Mouse (Mus musculus) hindbrain, embryonic 15.5 days (tissue): Measurements from ENCODE around the gene Gm13272. TPM values are rescaled to one million over a fixed set of nuclear protein-coding genes. Genes with fewer than 3 reads are reported as not detected.
"Not testable (repeated sequence)": the region's sequence is repeated elsewhere in the genome, so short reads cannot be mapped to it uniquely, and the experiment has no call there.

ENCODE experiments used
- ATAC-seq: fragments of 200-750 bp; cut with Nextera tagmentation; 2 replicates; pipeline ENCODE4 v1.8.0; 2017; ENCODE audit warnings: low read depth, moderate number of reproducible peaks, moderate TSS enrichment; ENCODE audit not compliant: low FRiP score
- H3K27ac ChIP-seq: fragments of 300-500 bp; sonication (generic); replicated peaks from 2 replicates; pipeline ENCODE4 v1.5.1; 2015; ENCODE audit warnings: mild to moderate bottlenecking, inconsistent platforms
- H3K27me3 ChIP-seq: fragments of 300-500 bp; sonication (generic); 2 replicates; pipeline ENCODE4 v1.6.1; 2015; ENCODE audit warnings: control low read depth, inconsistent platforms
- H3K36me3 ChIP-seq: fragments of 300-500 bp; sonication (generic); 2 replicates; pipeline ENCODE4 v1.6.1; 2015; ENCODE audit warnings: control low read depth, inconsistent platforms
- H3K4me1 ChIP-seq: fragments of 300-500 bp; sonication (generic); replicated peaks from 2 replicates; pipeline ENCODE4 v1.6.1; 2015; ENCODE audit warnings: control low read depth, inconsistent platforms
- H3K4me2 ChIP-seq: fragments of 300-500 bp; sonication (generic); 2 replicates; pipeline ENCODE4 v1.6.1; 2015; ENCODE audit warnings: moderate library complexity, mild to moderate bottlenecking, inconsistent platforms
- H3K4me3 ChIP-seq: fragments of 300-500 bp; sonication (generic); 2 replicates; pipeline ENCODE4 v1.5.1; 2015; ENCODE audit warnings: mild to moderate bottlenecking, inconsistent platforms
- H3K9ac ChIP-seq: fragments of 300-500 bp; sonication (generic); 2 replicates; pipeline ENCODE4 v1.6.1; 2015; ENCODE audit warnings: inconsistent platforms
- H3K9me3 ChIP-seq: fragments of 300-500 bp; sonication (generic); 2 replicates; pipeline ENCODE4 v1.6.1; 2016; ENCODE audit warnings: control low read depth, inconsistent platforms
- WGBS: fragments of 180-500 bp; shearing (Covaris S2); methylation state at CpG from one replicate; pipeline ENCODE4 v1.1.7; 2015; 5-methylcytosine and 5-hydroxymethylcytosine counted together
- polyA plus RNA-seq: library from polyadenylated mRNA; unstranded; fragments of >200 nt; fragmentation: Nextera tagmentation; extraction: Ambion mirVana; gene quantifications from 2 replicates; pipeline ENCODE4 v1.2.1, GENCODE M21; 2015

Gm13272 gene
- polyA plus RNA-seq, 1 experiment from 2014 or later, result not detected

DNA sequence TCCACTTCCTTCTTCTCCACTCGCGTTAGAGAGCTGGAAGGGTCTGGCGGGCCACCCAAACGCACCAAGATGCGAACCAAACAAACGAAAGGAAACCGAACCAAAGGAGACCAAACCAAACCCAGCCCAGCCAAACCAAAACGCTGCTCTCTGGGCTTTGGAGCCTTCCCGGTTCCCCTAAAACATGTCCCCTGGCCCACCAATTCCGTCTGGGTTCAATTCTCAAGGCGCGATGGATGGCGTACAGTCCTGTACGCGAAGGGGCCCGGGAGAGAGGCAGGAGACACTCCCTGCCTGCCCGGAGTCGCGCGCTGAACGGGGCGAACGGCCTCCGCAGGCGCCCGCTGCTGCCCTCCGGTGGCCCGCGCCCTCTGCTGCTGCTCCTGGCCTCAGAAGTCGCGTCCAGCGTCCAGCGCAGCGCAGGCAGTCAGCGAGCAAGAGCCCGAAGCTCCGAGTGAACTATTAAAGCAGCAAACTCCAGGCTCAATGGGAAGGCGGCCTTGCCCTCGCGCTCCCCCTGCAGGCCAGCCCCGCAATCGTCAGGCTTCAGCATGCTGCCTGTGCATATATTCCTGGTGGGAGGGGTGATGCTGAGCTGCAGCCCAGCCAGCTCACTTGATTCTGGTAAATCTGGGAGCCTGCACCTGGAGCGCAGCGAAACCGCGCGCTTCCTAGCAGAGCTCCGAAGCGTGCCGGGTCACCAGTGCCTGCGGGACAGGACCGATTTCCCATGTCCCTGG is 14.5 kb downstream of the Gm13272 start, which contains the start of gene Gm13275:
Gene Gm13275, plus strand, starts transcription at position 552 of the 740 bp plus-strand sequence.
- H3K4me2 ChIP-seq, result not testable (repeated sequence)

DNA sequence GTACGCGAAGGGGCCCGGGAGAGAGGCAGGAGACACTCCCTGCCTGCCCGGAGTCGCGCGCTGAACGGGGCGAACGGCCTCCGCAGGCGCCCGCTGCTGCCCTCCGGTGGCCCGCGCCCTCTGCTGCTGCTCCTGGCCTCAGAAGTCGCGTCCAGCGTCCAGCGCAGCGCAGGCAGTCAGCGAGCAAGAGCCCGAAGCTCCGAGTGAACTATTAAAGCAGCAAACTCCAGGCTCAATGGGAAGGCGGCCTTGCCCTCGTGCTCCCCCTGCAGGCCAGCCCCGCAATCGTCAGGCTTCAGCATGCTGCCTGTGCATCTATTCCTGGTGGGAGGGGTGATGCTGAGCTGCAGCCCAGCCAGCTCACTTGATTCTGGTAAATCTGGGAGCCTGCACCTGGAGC is 17.4 kb downstream of the Gm13272 start, which contains the start of gene Gm13279:
Gene Gm13279, plus strand, starts transcription at position 301 of the 400 bp plus-strand sequence.
- not testable (repeated sequence) for H3K4me3 ChIP-seq, H3K4me2 ChIP-seq, H3K36me3 ChIP-seq, H3K4me1 ChIP-seq, H3K9ac ChIP-seq, ATAC-seq, H3K27me3 ChIP-seq, H3K27ac ChIP-seq, H3K9me3 ChIP-seq
- no CpG with 5 or more reads among the region's 28 CpGs for WGBS

More for the DNA sequence above, 14.5 kb downstream of the Gm13272 start, which contains the start of gene Gm13275:
- H3K27ac ChIP-seq, H3K9ac ChIP-seq, H3K27me3 ChIP-seq, H3K36me3 ChIP-seq, H3K4me1 ChIP-seq, H3K9me3 ChIP-seq, ATAC-seq, H3K4me3 ChIP-seq: not testable (repeated sequence)
- WGBS, result 0% methylated on average over 13 of the region's 52 CpGs

GRCm38 (mm10) chr4:88799365-88799764 is 19.7 kb downstream of the Gm13272 start, which contains the start of gene Gm13285:
TSS of gene Gm13285 (plus strand) at chr4:88799665.
- H3K9me3 ChIP-seq, ATAC-seq, H3K4me3 ChIP-seq, H3K36me3 ChIP-seq, H3K4me1 ChIP-seq, H3K27me3 ChIP-seq, H3K9ac ChIP-seq, H3K4me2 ChIP-seq, H3K27ac ChIP-seq: not testable (repeated sequence)
- WGBS, result 14% methylated on average over 6 of the region's 7 CpGs

- H3K27me3 ChIP-seq, H3K27ac ChIP-seq, H3K4me3 ChIP-seq, ATAC-seq, H3K9ac ChIP-seq, H3K4me1 ChIP-seq, H3K9me3 ChIP-seq, H3K4me2 ChIP-seq, H3K36me3 ChIP-seq: not testable (repeated sequence)
- WGBS, result no CpG with 5 or more reads among the region's 29 CpGs
These were observed 23.3 kb downstream of the Gm13272 start, which contains the start of gene Gm13287 for GRCm38 (mm10) chr4:88802954-88803353. TSS of gene Gm13287 (plus strand) at chr4:88803254.

DNA sequence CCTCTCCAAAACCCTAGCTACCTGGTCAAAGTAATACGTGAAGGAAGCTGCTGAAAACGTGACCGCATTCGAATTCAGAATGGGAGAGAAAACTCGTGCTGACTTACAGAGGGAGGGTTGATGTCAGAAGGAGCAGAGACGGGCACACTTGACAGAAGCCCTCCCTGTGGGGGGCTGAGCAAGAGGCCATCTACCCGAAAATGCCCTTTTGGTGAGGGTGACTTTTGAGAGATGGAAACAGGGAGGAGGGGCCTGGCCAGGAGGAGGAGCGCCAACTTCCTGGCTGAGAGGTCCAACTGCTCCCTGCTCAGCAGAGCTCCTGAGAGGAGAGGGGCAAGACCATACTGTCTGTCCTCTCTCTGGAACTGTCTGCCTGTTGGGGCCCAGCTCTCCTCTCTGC is 25.6 kb downstream of the Gm13272 start, which contains the start of gene Gm13288:
Gene Gm13288, plus strand, starts transcription at position 301 of the 400 bp plus-strand sequence.
- Histone ChIP-seq H3K4me2 (peak within 1 kb of the TSS; percentile 49), H3K4me3 (0 out of 2 replicates have a peak within 1 kb of the TSS, but pooled peaks have one; percentile 24)
- not testable (repeated sequence) for H3K4me1 ChIP-seq, H3K9me3 ChIP-seq, H3K27ac ChIP-seq, H3K36me3 ChIP-seq, H3K27me3 ChIP-seq, ATAC-seq, H3K9ac ChIP-seq
- no CpG with 5 or more reads among the region's 8 CpGs for WGBS

DNA sequence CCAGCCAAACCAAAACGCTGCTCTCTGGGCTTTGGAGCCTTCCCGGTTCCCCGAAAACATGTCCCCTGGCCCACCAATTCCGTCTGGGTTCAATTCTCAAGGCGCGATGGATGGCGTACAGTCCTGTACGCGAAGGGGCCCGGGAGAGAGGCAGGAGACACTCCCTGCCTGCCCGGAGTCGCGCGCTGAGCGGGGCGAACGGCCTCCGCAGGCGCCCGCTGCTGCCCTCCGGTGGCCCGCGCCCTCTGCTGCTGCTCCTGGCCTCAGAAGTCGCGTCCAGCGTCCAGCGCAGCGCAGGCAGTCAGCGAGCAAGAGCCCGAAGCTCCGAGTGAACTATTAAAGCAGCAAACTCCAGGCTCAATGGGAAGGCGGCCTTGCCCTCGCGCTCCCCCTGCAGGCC is 26.1 kb downstream of the Gm13272 start:
- WGBS, result 0% methylated on average over 18 of the region's 34 CpGs
- not testable (repeated sequence) for H3K9me3 ChIP-seq, H3K9ac ChIP-seq, ATAC-seq, H3K27ac ChIP-seq, H3K27me3 ChIP-seq, H3K4me1 ChIP-seq, H3K36me3 ChIP-seq
- Histone ChIP-seq H3K4me3 (0 out of 2 replicates have a peak overlapping the region, but pooled peaks have one; percentile 24), H3K4me2 (peak overlapping the region; percentile 49)

DNA sequence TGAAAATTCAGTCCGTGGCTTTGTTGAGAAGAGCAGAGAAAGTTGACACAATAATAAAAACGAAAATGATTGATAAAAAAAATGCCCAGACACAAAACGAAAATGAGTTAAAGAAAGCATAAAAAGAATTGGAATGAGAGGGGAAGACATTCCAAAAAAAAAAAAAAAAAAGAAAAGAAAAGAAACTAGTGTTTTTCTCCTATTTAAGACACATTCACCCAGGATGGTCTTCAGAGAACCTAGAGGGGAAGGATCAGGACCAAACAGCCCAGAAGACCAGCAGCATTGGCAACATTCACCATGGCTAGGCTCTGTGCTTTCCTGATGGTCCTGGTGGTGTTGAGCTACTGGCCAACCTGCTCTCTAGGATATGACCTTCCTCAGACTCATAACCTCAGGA is 36.3 kb downstream of the Gm13272 start, which contains the start of gene Ifna7:
Gene Ifna7, plus strand, starts transcription at position 301 of the 400 bp plus-strand sequence.
- H3K9me3 ChIP-seq, result no peaks in the 10 kb centered on the region
- H3K4me3 ChIP-seq, result no peak within 1 kb of the TSS
- H3K27ac ChIP-seq, result no peak within 1 kb of the TSS
- no peak within 1 kb of the TSS for H3K9ac ChIP-seq
- H3K4me2 ChIP-seq, result no peak within 1 kb of the TSS
- no peaks in the 10 kb centered on the region for H3K27me3 ChIP-seq
- WGBS, result 76% methylated on average over 3 of the region's 3 CpGs
- H3K4me1 ChIP-seq, result no peaks in the 10 kb centered on the region
- H3K36me3 ChIP-seq, result no peaks in the 10 kb centered on the region
- ATAC-seq, result no peak

GRCm38 (mm10) chr4:88819659-88820058 is 40.0 kb downstream of the Gm13272 start, which contains the start of gene Ifna11:
TSS of gene Ifna11 (plus strand) at chr4:88819959.
- 81% methylated on average over 1 of the region's 1 CpGs for WGBS
- H3K36me3 ChIP-seq, result no peaks in the 10 kb centered on the region
- no peak within 1 kb of the TSS for H3K4me3 ChIP-seq
- H3K9me3 ChIP-seq, result no peaks in the 10 kb centered on the region
- H3K27ac ChIP-seq, result no peak within 1 kb of the TSS
- H3K9ac ChIP-seq, result no peak within 1 kb of the TSS
- no peaks in the 10 kb centered on the region for H3K4me1 ChIP-seq
- no peak for ATAC-seq
- H3K27me3 ChIP-seq, result no peaks in the 10 kb centered on the region
- no peak within 1 kb of the TSS for H3K4me2 ChIP-seq

DNA sequence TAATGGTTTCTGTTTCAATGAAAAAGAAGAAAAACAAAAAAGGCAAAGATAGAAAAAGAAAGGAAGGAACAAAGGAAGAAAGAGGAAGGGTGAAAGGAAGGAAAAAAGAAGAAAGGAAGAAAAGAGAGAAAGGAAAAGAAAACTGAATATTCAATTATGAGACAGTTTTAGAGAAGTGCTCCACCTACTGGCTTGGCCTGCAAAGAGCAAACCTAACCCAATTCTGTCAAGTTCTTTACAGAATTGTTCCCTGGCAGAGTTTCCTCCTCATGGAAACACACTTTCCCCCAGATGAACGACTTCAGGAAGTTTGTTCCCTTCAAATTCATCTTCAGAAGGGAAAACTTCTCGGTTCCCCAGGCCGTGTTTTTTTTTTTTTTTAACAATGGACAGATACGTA is 43.3 kb downstream of the Gm13272 start:
- Histone ChIP-seq H3K4me1 (no peaks in the 10 kb centered on the region), H3K9ac (no peak overlapping the region), H3K27me3 (no peaks in the 10 kb centered on the region), H3K27ac (no peak overlapping the region), H3K9me3 (no peaks in the 10 kb centered on the region), H3K4me3 (no peak overlapping the region), H3K4me2 (no peak overlapping the region), H3K36me3 (no peaks in the 10 kb centered on the region)
- no peak for ATAC-seq
- 25% methylated on average over 4 of the region's 4 CpGs for WGBS

DNA sequence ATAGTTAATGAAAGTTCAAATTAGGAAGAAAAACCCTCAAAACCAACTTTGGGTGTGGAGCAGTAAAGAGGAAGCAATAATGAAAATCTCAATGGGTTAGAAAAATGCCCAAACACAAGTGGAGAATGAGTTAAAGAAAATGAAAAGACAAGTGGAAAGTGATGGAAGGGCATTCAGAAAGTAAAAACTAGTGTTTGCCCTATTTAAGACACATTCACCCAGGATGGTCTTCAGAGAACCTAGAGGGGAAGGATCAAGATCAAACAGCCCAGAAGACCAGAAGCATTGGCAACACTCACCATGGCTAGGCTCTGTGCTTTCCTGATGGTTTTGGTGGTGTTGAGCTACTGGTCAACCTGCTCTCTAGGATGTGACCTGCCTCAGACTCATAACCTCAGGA is 47.5 kb downstream of the Gm13272 start, which contains the start of gene Ifna6:
Gene Ifna6, plus strand, starts transcription at position 301 of the 400 bp plus-strand sequence.
- not testable (repeated sequence) for H3K27me3 ChIP-seq, H3K27ac ChIP-seq, ATAC-seq, H3K4me2 ChIP-seq, H3K36me3 ChIP-seq, H3K9ac ChIP-seq, H3K4me1 ChIP-seq, H3K9me3 ChIP-seq, H3K4me3 ChIP-seq
